In genomic region chr8:80823250-80823649, GRCm38 (mm10) we compare ENCODE assay signal across 10 mouse cellular contexts. TPM values are rescaled to one million over a fixed set of nuclear protein-coding genes. Genes with fewer than 3 reads are reported as not detected.
DNase-seq lines count a peak whose midpoint lies in the region; ATAC-seq and TF ChIP-seq lines count a peak whose summit lies in the region.
"Had no signal": no experiment of that assay in that cellular context is flagged by ENCODE, and none has a peak within 500 bp of the region (broad histone marks: within the 10 kb centered on the region; RNA-seq: fewer than 3 reads in every experiment).

No protein-coding gene starts in this region.

- TF ChIP-seq CTCF in intestine, postnatal 0 days (IDR thresholded peaks at IDR 0.05; ENCODE audit: low read depth) = no peak
- no peak for TF ChIP-seq CTCF in cortical plate, adult 2 months (IDR thresholded peaks at IDR 0.05; ENCODE audit: extremely low read depth, insufficient read depth, low read length)

- peaks cover 4% of the 10 kb centered on the region; the same call in 1 of the 2 replicates for H3K4me1 ChIP-seq in intestine, postnatal 0 days (replicated peaks; ENCODE audit: control insufficient read depth, insufficient read depth, low read length)
- H3K4me1 ChIP-seq in intestine, embryonic 15.5 days (replicated peaks) = peaks cover 35% of the 10 kb centered on the region
- H3K4me1 ChIP-seq in cortical plate, adult 2 months (ENCODE audit: control insufficient read depth, insufficient read depth, low read length) = peaks cover 3% of the 10 kb centered on the region
- H3K4me1 ChIP-seq in kidney, embryonic 15.5 days = peaks cover 62% of the 10 kb centered on the region

- intact Hi-C loops in heart, postnatal 14 days (cut with DNase I) = no loop called here

- H3K27ac ChIP-seq in intestine, postnatal 0 days (ENCODE audit: low read depth, low read length) = peak overlapping the region; percentile 21; the same call in 1 of the 2 replicates
- H3K27ac ChIP-seq in intestine, embryonic 15.5 days = no peak overlapping the region
- peak overlapping the region; percentile 5; the same call in 1 of the 2 replicates for H3K27ac ChIP-seq in cortical plate, adult 2 months (ENCODE audit: insufficient read depth, low read length)
- H3K27ac ChIP-seq in kidney, embryonic 15.5 days = peak overlapping the region; percentile 28

- no peaks in the 10 kb centered on the region for H3K36me3 ChIP-seq in intestine, postnatal 0 days (ENCODE audit: control insufficient read depth, insufficient read depth)
- no peaks in the 10 kb centered on the region for H3K36me3 ChIP-seq in intestine, embryonic 15.5 days
- no peaks in the 10 kb centered on the region for H3K36me3 ChIP-seq in kidney, embryonic 15.5 days

- no peak overlapping the region for H3K9ac ChIP-seq in intestine, postnatal 0 days (ENCODE audit: low read depth, low read length)
- no peak overlapping the region for H3K9ac ChIP-seq in intestine, embryonic 15.5 days
- no peak overlapping the region for H3K9ac ChIP-seq in kidney, embryonic 15.5 days

- no peaks in the 10 kb centered on the region for H3K27me3 ChIP-seq in intestine, postnatal 0 days (replicated peaks; ENCODE audit: control insufficient read depth, insufficient read depth, low read length)
- H3K27me3 ChIP-seq in intestine, embryonic 15.5 days (replicated peaks) = no peaks in the 10 kb centered on the region
- H3K27me3 ChIP-seq in kidney, embryonic 15.5 days = no peaks in the 10 kb centered on the region

- no peak overlapping the region for H3K4me2 ChIP-seq in intestine, postnatal 0 days (replicated peaks; ENCODE audit: low read depth)
- H3K4me2 ChIP-seq in intestine, embryonic 15.5 days (replicated peaks) = no peak overlapping the region
- H3K4me2 ChIP-seq in kidney, embryonic 15.5 days = no peak overlapping the region

- ATAC-seq in intestine, postnatal 0 days = no peak
- ATAC-seq in intestine, embryonic 15.5 days = no peak
- ATAC-seq in kidney, embryonic 15.5 days (replicated peaks; ENCODE audit: low FRiP score) = peak; percentile 67
- ATAC-seq: inflammation-experienced regulatory T-cells, adult 6 months had no signal

- WGBS in intestine, postnatal 0 days = 87% methylated on average over 5 of the region's 5 CpGs
- WGBS in intestine, embryonic 15.5 days = 81% methylated on average over 5 of the region's 5 CpGs
- WGBS in kidney, embryonic 15.5 days = 51% methylated on average over 5 of the region's 5 CpGs

- TF ChIP-seq POLR2A in cortical plate, adult 2 months (IDR thresholded peaks at IDR 0.05; ENCODE audit: extremely low read depth, insufficient read depth, low read length) = no peak

- no peak overlapping the region for H3K4me3 ChIP-seq in intestine, postnatal 0 days (ENCODE audit: low read depth, low read length)
- H3K4me3 ChIP-seq in intestine, embryonic 15.5 days (replicated peaks) = no peak overlapping the region
- no peak overlapping the region for H3K4me3 ChIP-seq in cortical plate, adult 2 months (ENCODE audit: insufficient read depth, low read length)
- no peak overlapping the region for H3K4me3 ChIP-seq in kidney, embryonic 15.5 days (replicated peaks)

- no peaks in the 10 kb centered on the region for H3K9me3 ChIP-seq in intestine, postnatal 0 days (ENCODE audit: control insufficient read depth)
- H3K9me3 ChIP-seq in intestine, embryonic 15.5 days = no peaks in the 10 kb centered on the region
- H3K9me3 ChIP-seq in kidney, embryonic 15.5 days (replicated peaks) = no peaks in the 10 kb centered on the region

- peak; percentile 89 for DNase-seq in heart, adult 11 months
- no peak for DNase-seq in heart, postnatal 14 days
- no peak for DNase-seq in embryo, embryonic 10 days (ENCODE audit: low spot score)
- DNase-seq: right cerebral cortex, postnatal 4 days; thymus, postnatal 14 days had no signal

RNA-seq across cellular contexts. Expression of gene Gab1, which starts 57.1 kb away (rescaled TPM):
- total RNA-seq in heart, postnatal 14 days (2021) = 10 to 100 TPM; 35.5 to 40.0 TPM
- polyA plus RNA-seq in intestine, postnatal 0 days (2015; fragmentation: Nextera tagmentation; extraction: Ambion mirVana) = 8.9 and 9.1 TPM in 2 replicates
- polyA plus RNA-seq in intestine, embryonic 15.5 days (2015; fragmentation: Nextera tagmentation; extraction: Ambion mirVana) = 13.5 and 14.3 TPM in 2 replicates
- 21.3 and 25.9 TPM in 2 replicates for polyA plus RNA-seq in cortical plate, adult 2 months (2012; rRNA removed)
- polyA plus RNA-seq in kidney, embryonic 15.5 days (2015; fragmentation: Nextera tagmentation; extraction: Ambion mirVana) = 16.4 and 16.8 TPM in 2 replicates
- polyA plus RNA-seq: inflammation-experienced regulatory T-cells, adult 6 months had no signal
